Mouse (Mus musculus): ENCODE data around the gene Tmem135. TPM values are rescaled to one million over a fixed set of nuclear protein-coding genes. Genes with fewer than 3 reads are reported as not detected.

Tmem135 gene
- total RNA-seq, 2 experiments from 2014 or later, result 15.5 to 18.3 TPM

DNA sequence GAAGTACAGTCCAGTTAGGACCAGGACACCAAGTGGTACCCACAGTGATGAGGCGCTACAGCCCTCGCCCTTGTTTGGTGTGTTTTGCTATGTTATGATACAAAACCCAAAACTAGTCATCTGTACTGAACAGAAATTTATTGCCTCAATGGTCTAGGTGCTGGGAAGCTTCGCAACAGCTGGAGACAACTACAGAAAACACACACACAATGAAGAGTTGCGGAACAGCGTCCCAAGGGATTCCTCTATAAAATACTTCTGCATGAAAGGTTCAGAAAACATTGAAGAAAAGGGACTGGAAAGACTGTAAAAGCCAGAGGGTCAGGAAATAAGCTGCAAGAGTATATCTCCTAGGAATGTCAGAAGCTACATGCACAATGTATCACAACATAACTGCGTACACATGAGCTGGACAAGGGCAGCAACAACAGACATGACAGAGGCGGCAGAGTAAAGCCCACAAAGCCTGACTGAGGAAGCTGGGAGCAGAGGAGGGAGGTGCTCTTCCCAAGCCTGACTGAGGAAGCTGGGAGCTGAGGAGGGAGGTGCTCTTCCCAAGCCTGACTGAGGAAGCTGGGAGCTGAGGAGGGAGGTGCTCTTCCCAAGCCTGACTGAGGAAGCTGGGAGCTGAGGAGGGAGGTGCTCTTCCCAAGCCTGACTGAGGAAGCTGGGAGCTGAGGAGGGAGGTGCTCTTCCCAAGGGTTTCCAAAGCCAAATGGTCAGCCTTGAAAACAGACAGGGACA lies 137.8 kb downstream of the Tmem135 start:
- intact Hi-C loops (cut with DNase I), result no loop called here
- DNase-seq, result no peak

DNA sequence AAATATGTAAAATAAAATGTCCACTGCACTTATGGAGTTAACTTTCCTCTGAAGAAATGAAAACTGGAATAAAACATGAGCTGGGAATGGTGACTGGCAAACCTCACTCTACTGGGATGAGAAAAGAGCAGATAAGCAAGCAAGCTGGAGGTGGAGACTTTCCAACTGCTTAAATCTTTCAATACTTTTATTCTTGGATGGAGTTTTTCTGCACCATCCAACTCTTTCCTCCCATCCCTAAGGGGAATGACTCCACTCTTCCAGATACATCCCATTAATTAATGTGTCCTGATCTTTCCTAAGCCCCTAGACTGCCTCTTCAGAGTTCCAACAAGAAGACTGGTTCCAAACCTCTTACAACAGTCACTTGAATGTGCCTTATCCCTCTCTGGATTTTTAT lies 143.1 kb downstream of the Tmem135 start:
- no peak for DNase-seq
- intact Hi-C loops (cut with DNase I), result no loop called here

DNA sequence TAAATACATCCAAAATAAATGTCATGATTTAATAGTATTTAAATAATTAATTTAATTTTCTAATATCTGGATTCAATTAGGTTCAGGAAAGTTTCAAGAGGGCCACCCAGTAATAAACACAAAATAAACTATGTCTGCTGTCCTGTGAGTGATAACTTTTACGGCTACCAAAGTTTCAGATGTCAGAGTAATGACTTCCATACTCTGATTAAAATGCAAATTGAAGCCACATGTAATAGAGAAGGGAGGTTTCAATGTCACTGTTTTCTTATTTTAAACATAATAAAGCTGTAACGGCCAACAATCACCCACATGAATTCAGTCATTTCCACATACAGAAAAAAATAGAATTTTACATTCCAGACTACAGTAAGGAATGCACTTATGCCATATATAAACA lies 145.2 kb downstream of the Tmem135 start:
- intact Hi-C loops (cut with DNase I), result no loop called here
- DNase-seq, result no peak

GRCm38 (mm10) chr7:89257871-89258502 lies 146.0 kb downstream of the Tmem135 start:
- intact Hi-C loops (cut with DNase I), result no loop called here
- DNase-seq, result no peak

- intact Hi-C loops (cut with DNase I), result no loop called here
- no peak for DNase-seq
Observed at GRCm38 (mm10) chr7:89253772-89254171, 150.2 kb downstream of the Tmem135 start.

- intact Hi-C loops (cut with DNase I), result no loop called here
- no peak for DNase-seq
Observed at GRCm38 (mm10) chr7:89253317-89253716, 150.7 kb downstream of the Tmem135 start.

GRCm38 (mm10) chr7:89251880-89252453 lies 152.1 kb downstream of the Tmem135 start:
- DNase-seq, result no peak
- intact Hi-C loops (cut with DNase I), result no loop called here

- intact Hi-C loops (cut with DNase I), result no loop called here
- DNase-seq, result no peak
Observed at GRCm38 (mm10) chr7:89248135-89248850, 155.7 kb downstream of the Tmem135 start.

- DNase-seq, result no peak
- intact Hi-C loops (cut with DNase I), result no loop called here
Observed at GRCm38 (mm10) chr7:89247012-89247710, 156.9 kb downstream of the Tmem135 start.

DNA sequence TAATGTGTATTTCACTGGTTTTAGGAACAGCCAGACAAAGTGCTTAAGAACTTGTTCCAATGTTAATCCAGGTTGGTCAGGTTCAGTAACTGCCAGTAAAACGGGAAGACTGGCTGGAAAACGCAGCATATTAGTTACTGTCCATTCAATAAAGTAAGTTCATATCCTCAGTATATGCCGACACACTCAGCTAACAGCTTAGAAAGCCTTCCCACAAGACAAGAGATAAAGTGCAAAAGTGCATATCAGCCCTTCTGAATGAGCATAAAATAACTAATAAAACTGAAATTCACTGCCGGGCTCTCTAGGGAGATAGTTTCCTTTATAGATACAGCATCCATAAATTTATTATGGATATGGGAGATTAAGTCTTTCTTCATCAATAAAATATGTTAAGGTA lies 161.5 kb downstream of the Tmem135 start:
- intact Hi-C loops (cut with DNase I), result no loop called here
- no peak for DNase-seq

DNA sequence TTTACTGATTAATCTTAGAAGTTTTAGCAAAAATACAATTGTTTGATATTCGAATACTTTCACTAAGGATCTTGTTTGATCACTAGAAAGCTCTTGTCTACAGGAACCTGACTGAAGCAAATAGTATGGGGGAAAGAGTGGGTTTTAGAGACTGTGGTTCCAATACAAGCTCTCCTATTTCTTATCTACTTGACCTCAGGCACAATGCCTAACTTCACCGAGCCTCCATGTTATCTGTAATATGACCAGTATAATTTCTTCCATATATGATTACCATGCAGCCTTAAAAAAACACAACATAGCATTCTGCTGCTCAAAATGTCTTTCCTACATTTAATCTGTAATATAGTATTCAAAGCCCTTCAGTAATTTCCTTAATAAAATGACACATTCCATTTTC lies 161.9 kb downstream of the Tmem135 start:
- intact Hi-C loops (cut with DNase I), result no loop called here

DNA sequence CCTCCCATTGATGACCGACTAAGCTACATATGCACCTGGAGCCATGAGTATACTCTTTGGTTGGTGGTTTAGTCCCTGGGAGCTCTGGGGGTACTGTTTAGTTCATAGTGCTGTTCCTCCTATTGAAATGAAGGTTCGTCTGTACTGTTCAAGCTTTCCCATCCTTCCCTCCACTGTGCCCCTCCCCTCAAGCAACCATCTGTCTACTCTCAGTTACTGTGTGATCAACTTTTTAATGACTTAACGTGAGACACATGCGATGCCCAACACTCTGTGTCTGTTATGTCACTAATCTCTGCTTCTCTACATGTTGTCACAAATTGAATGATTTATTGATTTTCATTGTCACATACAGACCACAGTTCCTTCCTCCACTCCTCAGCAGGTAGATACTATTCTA lies 164.4 kb downstream of the Tmem135 start:
- intact Hi-C loops (cut with DNase I), result no loop called here
- no peak for DNase-seq

More for the DNA sequence above, 161.9 kb downstream of the Tmem135 start:
- DNase-seq, result no peak

DNA sequence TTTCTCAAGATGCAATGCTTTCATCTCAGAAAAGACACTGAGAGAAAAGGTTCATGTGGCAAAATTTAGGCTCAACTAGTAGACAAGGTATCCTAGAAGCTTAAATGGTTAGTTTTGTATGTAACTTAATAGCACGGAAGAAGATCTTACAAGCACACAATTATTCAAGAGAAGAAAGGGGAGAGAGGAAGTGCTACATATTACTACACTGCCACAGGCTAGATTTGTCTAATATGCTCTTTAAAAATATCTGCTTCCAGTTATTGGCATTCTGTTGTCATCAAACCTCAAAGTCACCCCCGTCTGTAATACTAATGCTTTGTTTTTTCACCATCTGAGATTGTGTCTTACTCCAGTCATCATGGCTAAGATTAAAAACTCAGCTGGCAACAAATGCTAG lies 167.4 kb downstream of the Tmem135 start:
- no peak for DNase-seq
- intact Hi-C loops (cut with DNase I), result no loop called here

DNA sequence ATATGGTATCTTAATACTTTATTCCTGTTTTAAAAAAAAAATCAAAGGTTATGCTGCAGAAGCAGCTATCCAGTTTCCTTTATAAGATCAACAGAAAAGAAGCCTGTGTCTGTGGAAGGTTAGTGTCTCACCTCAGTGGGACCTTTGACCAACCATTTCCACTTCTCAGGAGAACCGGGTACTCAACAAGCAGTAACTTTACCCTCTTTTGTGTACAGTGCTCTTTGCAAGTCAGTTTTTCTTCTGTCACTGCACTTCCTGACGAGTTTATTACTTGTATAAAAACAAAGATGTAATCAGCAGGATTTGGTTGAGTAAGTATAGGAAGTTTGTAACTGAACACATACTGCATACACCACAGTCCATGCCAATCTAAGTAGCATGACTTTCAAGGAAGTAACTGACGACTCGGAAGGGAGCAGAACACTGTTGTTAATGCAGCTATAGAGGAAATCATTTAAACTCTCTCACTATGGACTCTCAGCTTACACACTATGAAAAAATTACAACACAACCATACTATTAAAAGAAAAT lies 168.0 kb downstream of the Tmem135 start:
- no peak for DNase-seq
- intact Hi-C loops (cut with DNase I), result no loop called here

DNA sequence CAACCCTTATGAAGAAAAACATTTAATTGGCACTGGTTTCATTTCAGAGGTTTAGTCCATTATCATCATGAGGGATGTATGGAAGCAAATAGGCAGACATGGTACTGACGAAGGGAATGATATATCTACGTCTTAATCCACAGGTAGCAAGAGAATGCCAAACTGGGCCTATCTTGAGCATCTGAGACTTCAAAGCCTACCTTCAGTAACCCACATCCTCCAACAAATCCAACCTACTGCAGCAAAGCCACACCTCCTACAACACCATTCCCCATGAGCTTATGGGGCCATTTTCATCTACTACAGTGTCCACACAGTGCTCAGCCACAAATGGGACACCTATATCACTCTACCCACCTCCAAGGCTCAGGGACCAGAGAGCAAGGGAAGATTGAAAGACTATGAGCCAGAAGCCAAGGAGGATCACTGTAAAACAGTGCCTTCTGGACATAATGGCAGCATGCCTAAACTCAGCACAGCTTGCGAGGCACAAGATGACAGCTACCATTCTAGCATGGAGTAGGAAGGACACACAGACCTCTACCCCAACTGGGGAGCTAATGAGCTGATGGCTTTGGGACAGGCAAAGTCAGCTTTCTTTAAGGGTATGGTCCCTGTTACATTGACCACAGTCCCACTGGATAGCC lies 171.4 kb downstream of the Tmem135 start:
- intact Hi-C loops (cut with DNase I), result no loop called here
- no peak for DNase-seq

- intact Hi-C loops (cut with DNase I), result no loop called here
Observed at GRCm38 (mm10) chr7:89231200-89231790, 172.7 kb downstream of the Tmem135 start.

GRCm38 (mm10) chr7:89222609-89223008 lies 181.4 kb downstream of the Tmem135 start:
- no peak for DNase-seq
- intact Hi-C loops (cut with DNase I), result no loop called here

More at GRCm38 (mm10) chr7:89231200-89231790, 172.7 kb downstream of the Tmem135 start:
- no peak for DNase-seq

GRCm38 (mm10) chr7:89216628-89217027 lies 187.4 kb downstream of the Tmem135 start:
- DNase-seq, result no peak
- intact Hi-C loops (cut with DNase I), result no loop called here

DNA sequence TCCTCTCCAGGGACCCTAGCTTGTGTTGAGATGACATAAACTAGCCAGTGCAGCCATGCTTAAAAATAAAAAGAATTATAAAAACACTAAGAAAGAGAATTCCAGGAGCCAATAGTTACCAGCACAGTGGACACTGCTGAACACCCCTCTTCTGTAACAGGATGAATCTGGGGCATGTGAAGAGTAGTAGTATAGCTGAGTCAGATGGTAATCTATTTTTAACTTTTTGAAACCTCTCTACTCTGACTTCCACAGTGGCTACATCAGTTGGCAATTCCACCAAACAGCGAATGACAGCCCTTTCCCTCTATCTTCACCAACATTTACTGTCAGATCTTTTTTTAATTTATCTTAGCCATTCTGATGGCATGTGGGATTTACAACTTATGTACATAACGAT lies 187.9 kb downstream of the Tmem135 start:
- intact Hi-C loops (cut with DNase I), result no loop called here
- DNase-seq, result no peak

Data from gastrocnemius, postnatal 36 days (tissue).